Mouse (Mus musculus): ENCODE results near the gene Ap1ar. TPM values are rescaled to one million over a fixed set of nuclear protein-coding genes. Genes with fewer than 3 reads are reported as not detected.

The Ap1ar gene
- total RNA-seq, 1 experiment from 2014 or later: 58.7 TPM

- ATAC-seq (ENCODE audit: extremely low read depth, insufficient number of reproducible peaks, low FRiP score, poor library complexity, severe bottlenecking): peak; percentile 100
Observed at GRCm38 (mm10) chr3:127780021-127780644, 57.2 kb downstream of the Ap1ar start, which contains the start of gene Alpk1. Gene Alpk1, minus strand, starts transcription at chr3:127780527.

GRCm38 (mm10) chr3:127769146-127769545 is 68.2 kb downstream of the Ap1ar start:
- peak; percentile 99 for ATAC-seq (ENCODE audit: extremely low read depth, insufficient number of reproducible peaks, low FRiP score, poor library complexity, severe bottlenecking)

GRCm38 (mm10) chr3:127765971-127766370 is 71.4 kb downstream of the Ap1ar start:
- ATAC-seq (ENCODE audit: extremely low read depth, insufficient number of reproducible peaks, low FRiP score, poor library complexity, severe bottlenecking): no peak

GRCm38 (mm10) chr3:127764541-127764940 is 72.8 kb downstream of the Ap1ar start:
- no peak for ATAC-seq (ENCODE audit: extremely low read depth, insufficient number of reproducible peaks, low FRiP score, poor library complexity, severe bottlenecking)

GRCm38 (mm10) chr3:127763076-127763612 is 74.2 kb downstream of the Ap1ar start:
- peak; percentile 96 for ATAC-seq (ENCODE audit: extremely low read depth, insufficient number of reproducible peaks, low FRiP score, poor library complexity, severe bottlenecking)

- ATAC-seq (ENCODE audit: extremely low read depth, insufficient number of reproducible peaks, low FRiP score, poor library complexity, severe bottlenecking): no peak
Observed at GRCm38 (mm10) chr3:127762403-127762802, 74.9 kb downstream of the Ap1ar start.

GRCm38 (mm10) chr3:127759212-127759611 is 78.1 kb downstream of the Ap1ar start:
- ATAC-seq (ENCODE audit: extremely low read depth, insufficient number of reproducible peaks, low FRiP score, poor library complexity, severe bottlenecking): no peak

- ATAC-seq (ENCODE audit: extremely low read depth, insufficient number of reproducible peaks, low FRiP score, poor library complexity, severe bottlenecking): no peak
Observed at GRCm38 (mm10) chr3:127758806-127759205, 78.5 kb downstream of the Ap1ar start.

GRCm38 (mm10) chr3:127757886-127758301 is 79.4 kb downstream of the Ap1ar start:
- no peak for ATAC-seq (ENCODE audit: extremely low read depth, insufficient number of reproducible peaks, low FRiP score, poor library complexity, severe bottlenecking)

Other genes starting within 250 kb of the Ap1ar start
- gene Neurog2, start 204.4 kb downstream of the Ap1ar start, total RNA-seq (2017): not detected in 2 replicates
- gene Alpk1, start 57.0 kb downstream of the Ap1ar start, total RNA-seq (2017): 2.9 and 4.9 TPM in 2 replicates
- gene Tifa, start 47.7 kb downstream of the Ap1ar start, total RNA-seq (2017): 32.7 and 33.5 TPM in 2 replicates
- gene Fam241a, start 58.8 kb upstream of the Ap1ar start, total RNA-seq (2017): 9.5 and 12.7 TPM in 2 replicates

Measured in neutrophil, adult 5-6 weeks (primary cell).